In genomic region chr5:100187035-100187901, GRCm38 (mm10) we compare ENCODE assay signal across 28 mouse cellular contexts. TPM values are rescaled to one million over a fixed set of nuclear protein-coding genes. Genes with fewer than 3 reads are reported as not detected.
DNase-seq lines count a peak whose midpoint lies in the region; ATAC-seq lines count a peak whose summit lies in the region.
"Had no signal": no experiment of that assay in that cellular context is flagged by ENCODE, and none has a peak within 500 bp of the region (broad histone marks: within the 10 kb centered on the region; RNA-seq: fewer than 3 reads in every experiment).

No protein-coding gene starts in this region.

- peaks cover 6% of the 10 kb centered on the region; the same call in 1 of the 2 replicates for H3K4me1 ChIP-seq in forebrain, embryonic 15.5 days
- H3K4me1 ChIP-seq in forebrain, embryonic 11.5 days (replicated peaks; ENCODE audit: control insufficient read depth, insufficient read depth, low read length): no peaks in the 10 kb centered on the region
- peaks cover 33% of the 10 kb centered on the region for H3K4me1 ChIP-seq in lung, embryonic 15.5 days
- H3K4me1 ChIP-seq in forebrain, embryonic 16.5 days (replicated peaks; ENCODE audit: control insufficient read depth, insufficient read depth, low read length): peaks cover 5% of the 10 kb centered on the region
- H3K4me1 ChIP-seq: hindbrain, embryonic 12.5 days; limb, embryonic 13.5 days; neural tube, embryonic 13.5 days had no signal

- H3K36me3 ChIP-seq in forebrain, embryonic 15.5 days: no peaks in the 10 kb centered on the region
- H3K36me3 ChIP-seq in forebrain, embryonic 11.5 days (ENCODE audit: control insufficient read depth, insufficient read depth, low read length): no peaks in the 10 kb centered on the region
- H3K36me3 ChIP-seq in lung, embryonic 15.5 days: no peaks in the 10 kb centered on the region
- no peaks in the 10 kb centered on the region for H3K36me3 ChIP-seq in forebrain, embryonic 16.5 days (ENCODE audit: control insufficient read depth, insufficient read depth)
- H3K36me3 ChIP-seq: heart, embryonic 13.5 days; hindbrain, embryonic 12.5 days; limb, embryonic 13.5 days; midbrain, embryonic 10.5 days; neural tube, embryonic 13.5 days had no signal

- no peak for DNase-seq in forebrain, embryonic 11.5 days (ENCODE audit: low spot score)
- no peak for DNase-seq in lung, postnatal 4 days
- DNase-seq in right cerebral cortex, adult 2 months (ENCODE audit: low spot score in 2 of 2): no peak
- DNase-seq in spleen, postnatal 36 days (ENCODE audit: low spot score in 2 of 2): no peak
- DNase-seq: adrenal gland, postnatal 25 days; cerebellum, adult 11-12 months; cerebellum, postnatal 14 days; embryo, embryonic 11 days; gastrocnemius, postnatal 14 days; heart, adult 18-20 months; heart, postnatal 14 days; kidney, adult 18-20 months; kidney, postnatal 4 days; layer of hippocampus, adult 9-11 months; right cerebral cortex, postnatal 4 days; thymus, adult 2 months had no signal

- no peaks in the 10 kb centered on the region for H3K9me3 ChIP-seq in forebrain, embryonic 15.5 days
- H3K9me3 ChIP-seq in forebrain, embryonic 11.5 days (ENCODE audit: control insufficient read depth, low read length): no peaks in the 10 kb centered on the region
- H3K9me3 ChIP-seq in lung, embryonic 15.5 days: no peaks in the 10 kb centered on the region
- H3K9me3 ChIP-seq in forebrain, embryonic 16.5 days (ENCODE audit: control insufficient read depth, low read length): no peaks in the 10 kb centered on the region
- H3K9me3 ChIP-seq: heart, embryonic 13.5 days; hindbrain, embryonic 12.5 days; limb, embryonic 13.5 days; midbrain, embryonic 10.5 days; neural tube, embryonic 13.5 days had no signal

- H3K27me3 ChIP-seq in forebrain, embryonic 15.5 days: no peaks in the 10 kb centered on the region
- no peaks in the 10 kb centered on the region for H3K27me3 ChIP-seq in forebrain, embryonic 11.5 days (ENCODE audit: control insufficient read depth, insufficient read depth, low read length)
- no peaks in the 10 kb centered on the region for H3K27me3 ChIP-seq in lung, embryonic 15.5 days
- no peaks in the 10 kb centered on the region for H3K27me3 ChIP-seq in forebrain, embryonic 16.5 days (replicated peaks; ENCODE audit: control insufficient read depth, insufficient read depth, low read length)
- H3K27me3 ChIP-seq: heart, embryonic 13.5 days; limb, embryonic 13.5 days; neural tube, embryonic 13.5 days had no signal

- WGBS in forebrain, embryonic 15.5 days: 64% methylated on average over 3 of the region's 3 CpGs
- 88% methylated on average over 3 of the region's 3 CpGs for WGBS in forebrain, embryonic 11.5 days
- WGBS in lung, embryonic 15.5 days: 37% methylated on average over 3 of the region's 3 CpGs
- WGBS in forebrain, embryonic 16.5 days: 63% methylated on average over 3 of the region's 3 CpGs

- H3K4me3 ChIP-seq in forebrain, embryonic 15.5 days: no peak overlapping the region
- H3K4me3 ChIP-seq in forebrain, embryonic 11.5 days (ENCODE audit: low read depth, low read length): no peak overlapping the region
- H3K4me3 ChIP-seq in lung, embryonic 15.5 days: no peak overlapping the region
- no peak overlapping the region for H3K4me3 ChIP-seq in forebrain, embryonic 16.5 days (replicated peaks; ENCODE audit: low read length)
- H3K4me3 ChIP-seq: heart, embryonic 13.5 days; hindbrain, embryonic 12.5 days; limb, embryonic 13.5 days; midbrain, embryonic 10.5 days; myocyte; neural tube, embryonic 13.5 days had no signal

- H3K27ac ChIP-seq in forebrain, embryonic 15.5 days (replicated peaks): peak overlapping the region; percentile 0; the same call in 1 of the 2 replicates
- no peak overlapping the region for H3K27ac ChIP-seq in forebrain, embryonic 11.5 days (ENCODE audit: low read depth, low read length)
- peak overlapping the region; percentile 74 for H3K27ac ChIP-seq in lung, embryonic 15.5 days
- H3K27ac ChIP-seq in forebrain, embryonic 16.5 days (ENCODE audit: low read length): peak overlapping the region; percentile 53; the same call in 1 of the 2 replicates
- H3K27ac ChIP-seq: heart, embryonic 13.5 days; hindbrain, embryonic 12.5 days; limb, embryonic 13.5 days; liver, embryonic 14.5 days; midbrain, embryonic 10.5 days; neural tube, embryonic 13.5 days had no signal

- H3K9ac ChIP-seq in forebrain, embryonic 15.5 days (replicated peaks): no peak overlapping the region
- no peak overlapping the region for H3K9ac ChIP-seq in forebrain, embryonic 11.5 days (ENCODE audit: low read length)
- no peak overlapping the region for H3K9ac ChIP-seq in lung, embryonic 15.5 days
- no peak overlapping the region for H3K9ac ChIP-seq in forebrain, embryonic 16.5 days (replicated peaks; ENCODE audit: low read depth, low read length)
- H3K9ac ChIP-seq: heart, embryonic 13.5 days; hindbrain, embryonic 12.5 days; limb, embryonic 13.5 days; liver, embryonic 14.5 days; neural tube, embryonic 13.5 days had no signal

- H3K4me2 ChIP-seq in forebrain, embryonic 15.5 days (replicated peaks): no peak overlapping the region
- H3K4me2 ChIP-seq in forebrain, embryonic 11.5 days (ENCODE audit: low read depth, low read length, severe bottlenecking): no peak overlapping the region
- no peak overlapping the region for H3K4me2 ChIP-seq in lung, embryonic 15.5 days
- no peak overlapping the region for H3K4me2 ChIP-seq in forebrain, embryonic 16.5 days (ENCODE audit: low read length)
- H3K4me2 ChIP-seq: heart, embryonic 13.5 days; hindbrain, embryonic 12.5 days; limb, embryonic 13.5 days; neural tube, embryonic 13.5 days had no signal

- peak; percentile 73; the same call in 1 of the 2 replicates for ATAC-seq in forebrain, embryonic 15.5 days (replicated peaks)
- ATAC-seq in forebrain, embryonic 11.5 days (replicated peaks; ENCODE audit: low FRiP score): no peak
- peak; percentile 27; the same call in 1 of the 2 replicates for ATAC-seq in lung, embryonic 15.5 days (ENCODE audit: borderline replicate concordance, extremely low read depth, low FRiP score, low TSS enrichment)
- ATAC-seq in forebrain, embryonic 16.5 days: peak; percentile 84
- ATAC-seq: CD4-positive, CD25-positive, alpha-beta regulatory T cell, adult 4 months; midbrain, embryonic 16.5 days had no signal

RNA-seq across cellular contexts. Expression of gene Tmem150c, which starts 27.7 kb away (rescaled TPM):
- 31.8 and 32.1 TPM in 2 replicates for polyA plus RNA-seq in forebrain, embryonic 15.5 days (2015; fragmentation: Nextera tagmentation; extraction: Ambion mirVana)
- polyA plus RNA-seq in forebrain, embryonic 11.5 days (2014; fragmentation: Nextera tagmentation; extraction: Ambion mirVana): 2.4 TPM in 2 replicates
- 7.9 and 9.8 TPM in 2 replicates for polyA plus RNA-seq in lung, embryonic 15.5 days (2015; fragmentation: Nextera tagmentation; extraction: Ambion mirVana)
- polyA plus RNA-seq in forebrain, embryonic 16.5 days (2015; fragmentation: Nextera tagmentation; extraction: Ambion mirVana): 31.9 and 33.2 TPM in 2 replicates
- polyA plus RNA-seq: CD4-positive, CD25-positive, alpha-beta regulatory T cell, adult 4 months; myocyte had no signal
